Mouse (Mus musculus): ENCODE data around the gene Tle4.

DNA sequence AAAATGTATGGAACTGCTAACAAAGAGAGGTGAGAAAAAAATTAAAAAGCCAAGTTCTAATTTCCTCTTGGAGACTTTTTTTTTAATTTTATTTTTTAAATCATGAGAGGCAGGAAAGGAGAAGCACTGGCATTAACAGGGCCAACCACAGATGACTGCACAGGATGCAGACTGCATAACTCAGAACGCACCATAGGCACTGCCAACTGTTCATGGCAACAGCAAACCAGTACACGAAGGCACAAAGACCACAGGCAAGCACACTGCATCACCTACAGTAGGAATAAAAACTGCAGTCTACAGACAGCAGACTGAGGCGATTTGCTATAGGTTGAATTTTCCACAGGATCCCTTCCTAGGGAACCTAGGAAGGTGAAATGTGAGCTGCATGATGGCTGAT, 112.7 kb downstream of the Tle4 start:
- TF ChIP-seq GATA1 (IDR thresholded peaks at IDR 0.05; ENCODE audit: low read length) (no peak), TAL1 (IDR thresholded peaks at IDR 0.05; ENCODE audit: low read length) (no peak)
